In genomic region chr10:40527573-40527972, GRCm38 (mm10) we compare ENCODE assay signal across 13 mouse cellular contexts. TPM values are rescaled to one million over a fixed set of nuclear protein-coding genes. Genes with fewer than 3 reads are reported as not detected.
DNase-seq lines count a peak whose midpoint lies in the region; ATAC-seq lines count a peak whose summit lies in the region.
"Had no signal": no experiment of that assay in that cellular context is flagged by ENCODE, and none has a peak within 500 bp of the region (broad histone marks: within the 10 kb centered on the region; RNA-seq: fewer than 3 reads in every experiment).

No protein-coding gene starts in this region.

- no peak for ATAC-seq in heart, embryonic 12.5 days (ENCODE audit: insufficient number of reproducible peaks, low FRiP score)
- ATAC-seq in granulocyte monocyte progenitor cell, adult 5-6 weeks (replicated peaks; ENCODE audit: poor library complexity, severe bottlenecking), result peak; percentile 36
- peak; percentile 39; the same call in 1 of the 2 replicates for ATAC-seq in neutrophil, adult 5-6 weeks (ENCODE audit: extremely low read depth, insufficient number of reproducible peaks, low FRiP score, poor library complexity, severe bottlenecking)
- ATAC-seq in intestine, embryonic 16.5 days, result no peak

- intact Hi-C loops in heart, postnatal 36 days (cut with DNase I), result loop anchor here (10.0 kb wide), 1 partner anchor 473 kb away; no protein-coding TSS in a partner anchor

- H3K4me1 ChIP-seq in heart, embryonic 12.5 days (replicated peaks), result 0 out of 2 replicates have a peak, but pooled peaks cover 4% of the 10 kb centered on the region
- H3K4me1 ChIP-seq in intestine, embryonic 16.5 days (ENCODE audit: control insufficient read depth, insufficient read depth, low read length), result peaks cover 3% of the 10 kb centered on the region; the same call in 1 of the 2 replicates

- H3K9me3 ChIP-seq in heart, embryonic 12.5 days (replicated peaks), result no peaks in the 10 kb centered on the region
- H3K9me3 ChIP-seq in intestine, embryonic 16.5 days (ENCODE audit: control insufficient read depth, low read length), result 0 out of 2 replicates have a peak, but pooled peaks cover 3% of the 10 kb centered on the region
- H3K9me3 ChIP-seq: midbrain, embryonic 12.5 days had no signal

- no peak for DNase-seq in heart, postnatal 36 days
- peak; percentile 51 for DNase-seq in A20 (ENCODE audit: low read depth, low spot score)
- no peak for DNase-seq in layer of hippocampus, postnatal 10 days (ENCODE audit: low spot score in 2 of 2)
- DNase-seq in gastrocnemius, postnatal 4 days (ENCODE audit: low spot score in 2 of 2), result no peak
- DNase-seq: right cerebral cortex, adult 18-20 months had no signal

- no peaks in the 10 kb centered on the region for H3K27me3 ChIP-seq in heart, embryonic 12.5 days (replicated peaks)
- H3K27me3 ChIP-seq in intestine, embryonic 16.5 days (replicated peaks; ENCODE audit: control insufficient read depth, insufficient read depth, low read length), result no peaks in the 10 kb centered on the region
- H3K27me3 ChIP-seq: midbrain, embryonic 12.5 days had no signal

- no peaks in the 10 kb centered on the region for H3K36me3 ChIP-seq in heart, embryonic 12.5 days
- H3K36me3 ChIP-seq in intestine, embryonic 16.5 days (ENCODE audit: control insufficient read depth, insufficient read depth, low read length), result no peaks in the 10 kb centered on the region
- H3K36me3 ChIP-seq: midbrain, embryonic 12.5 days had no signal

- H3K9ac ChIP-seq in heart, embryonic 12.5 days, result no peak overlapping the region
- no peak overlapping the region for H3K9ac ChIP-seq in intestine, embryonic 16.5 days (ENCODE audit: low read depth, low read length)
- H3K9ac ChIP-seq: midbrain, embryonic 12.5 days had no signal

- 39% methylated on average over 8 of the region's 8 CpGs for WGBS in heart, embryonic 12.5 days
- 38% methylated on average over 8 of the region's 8 CpGs for whole genome bisulfite sequencing in intestine, embryonic 16.5 days

- H3K27ac ChIP-seq in heart, embryonic 12.5 days (ENCODE audit: poor library complexity, severe bottlenecking), result no peak overlapping the region
- no peak overlapping the region for H3K27ac ChIP-seq in intestine, embryonic 16.5 days (ENCODE audit: low read length)
- H3K27ac ChIP-seq: midbrain, embryonic 12.5 days had no signal

- no peak overlapping the region for H3K4me3 ChIP-seq in heart, embryonic 12.5 days
- H3K4me3 ChIP-seq in intestine, embryonic 16.5 days (ENCODE audit: low read length), result no peak overlapping the region
- H3K4me3 ChIP-seq: erythroblast, embryonic 14.5 days; midbrain, embryonic 12.5 days had no signal

- peak overlapping the region; percentile 14; the same call in 1 of the 2 replicates for H3K4me2 ChIP-seq in heart, embryonic 12.5 days
- no peak overlapping the region for H3K4me2 ChIP-seq in intestine, embryonic 16.5 days (ENCODE audit: low read depth, low read length)
- H3K4me2 ChIP-seq: heart, embryonic 11.5 days; midbrain, embryonic 12.5 days had no signal

RNA-seq across cellular contexts. Expression of gene Slc22a16, which starts 42.6 kb away (rescaled TPM):
- not detected in 2 replicates for polyA plus RNA-seq in heart, embryonic 12.5 days (2016; fragmentation: Nextera tagmentation; extraction: Ambion mirVana)
- not detected for total RNA-seq in heart, postnatal 36 days (2021)
- not detected in 2 replicates for total RNA-seq in granulocyte monocyte progenitor cell, adult 5-6 weeks (2014; fragmentation: Nextera tagmentation)
- not detected in 2 replicates for total RNA-seq in granulocyte monocyte progenitor cell, adult 5-6 weeks (2017)
- total RNA-seq in neutrophil, adult 5-6 weeks (2017), result not detected in 2 replicates
- not detected in 2 replicates for polyA plus RNA-seq in intestine, embryonic 16.5 days (2015; fragmentation: Nextera tagmentation; extraction: Ambion mirVana)
- total RNA-seq in layer of hippocampus, postnatal 10 days (2021), result not detected
- total RNA-seq in gastrocnemius, postnatal 4 days (2021), result not detected
- total RNA-seq: ES-E14 had no signal
- polyA plus RNA-seq: erythroblast, embryonic 14.5 days; heart, embryonic 11.5 days; midbrain, embryonic 12.5 days had no signal

Comparison
In these comparisons a context has a peak if more than half of its experiments do, and no peak if none do; other contexts are left out.
1. ATAC-seq: peak in granulocyte monocyte progenitor cell, adult 5-6 weeks (single experiment) and neutrophil, adult 5-6 weeks (single experiment); none in heart, embryonic 12.5 days (single experiment) and intestine, embryonic 16.5 days (single experiment).